Mouse (Mus musculus) kidney, adult 2 months (tissue): ENCODE measurements around the gene Nipa2. TPM values are rescaled to one million over a fixed set of nuclear protein-coding genes. Genes with fewer than 3 reads are reported as not detected.
"Not testable (repeated sequence)": the region's sequence is repeated elsewhere in the genome, so short reads cannot be mapped to it uniquely, and the experiment has no call there.

Experiments
- DNase-seq: peaks from one replicate; pipeline ENCODE4 v3.0.0; 2021
- H3K27ac ChIP-seq: fragments of 200-500 bp; 2 replicates; pipeline ENCODE4 v1.5.1; 2012; ENCODE audit warnings: low read depth, low read length, control low read depth, inconsistent platforms; ENCODE audit not compliant: insufficient read depth
- H3K27me3 ChIP-seq: fragments of 200-500 bp; replicated peaks from 2 replicates; pipeline ENCODE4 v1.6.1; 2012; ENCODE audit warnings: mild to moderate bottlenecking, moderate library complexity, low read length, inconsistent platforms; ENCODE audit not compliant: control insufficient read depth, insufficient read depth
- H3K36me3 ChIP-seq: fragments of 200-500 bp; 2 replicates; pipeline ENCODE4 v1.6.1; 2012; ENCODE audit warnings: mild to moderate bottlenecking, moderate library complexity, low read length, inconsistent platforms; ENCODE audit not compliant: control insufficient read depth, insufficient read depth
- H3K4me1 ChIP-seq: fragments of 200-500 bp; 2 replicates; pipeline ENCODE4 v1.6.1; 2011; ENCODE audit warnings: low read length; ENCODE audit not compliant: control insufficient read depth, insufficient read depth
- H3K4me3 ChIP-seq: fragments of 200-500 bp; 2 replicates; pipeline ENCODE4 v1.5.1; 2011; ENCODE audit warnings: mild to moderate bottlenecking, low read depth, low read length, control low read depth; ENCODE audit not compliant: insufficient read depth
- CTCF ChIP-seq: fragments of 200-500 bp; conservative IDR thresholded peaks from 2 replicates; pipeline ENCODE4 v1.5.1; 2011; ENCODE audit warnings: low read depth, mild to moderate bottlenecking, control low read depth, low read length, moderate library complexity, mixed read lengths; ENCODE audit not compliant: insufficient read depth, insufficient read length
- POLR2A ChIP-seq: fragments of 200-500 bp; IDR thresholded peaks from one replicate; pipeline ENCODE4 v1.6.1; 2011; ENCODE audit warnings: low read depth, low read length, control low read depth
- WGBS: fragments of 180-500 bp; shearing (Covaris S2); methylation state at CpG from one replicate; pipeline ENCODE4 v1.1.7; 2018; 5-methylcytosine and 5-hydroxymethylcytosine counted together
- polyA plus RNA-seq: library from polyadenylated mRNA; depleted of rRNA; stranded (reverse); fragments of >200 nt; gene quantifications from 2 replicates; pipeline ENCODE4 v1.2.3, GENCODE M21; 2012

Gene Nipa2
- polyA plus RNA-seq, 1 experiment = 10.3 TPM

DNA sequence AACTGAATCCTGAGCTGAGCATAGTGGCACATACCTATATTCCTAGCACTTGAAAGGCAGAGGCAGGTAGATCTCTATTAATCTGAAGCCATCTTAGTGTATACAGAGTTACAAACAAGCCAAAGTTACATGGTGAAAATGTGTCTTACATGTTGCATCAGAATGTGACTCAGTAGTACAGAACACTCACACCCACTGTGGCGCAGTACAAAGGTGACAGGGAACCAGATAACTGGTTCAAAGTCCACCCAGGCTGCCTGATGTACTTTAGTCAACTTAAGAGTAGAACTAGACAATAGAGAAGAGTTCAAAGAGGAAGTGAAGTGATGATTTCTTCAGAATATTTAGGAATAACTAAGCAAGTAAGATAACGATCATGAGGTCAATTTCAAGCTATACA, 27.3 kb downstream of the Nipa2 start:
- 87% methylated on average over 2 of the region's 2 CpGs for WGBS
- DNase-seq = no peak
- H3K4me3 ChIP-seq = no peak overlapping the region

GRCm38 (mm10) chr7:55928649-55929048, 33.6 kb downstream of the Nipa2 start:
- H3K27me3 ChIP-seq = no peaks in the 10 kb centered on the region
- H3K4me3 ChIP-seq = no peak overlapping the region
- 61% methylated on average over 2 of the region's 2 CpGs for WGBS
- H3K4me1 ChIP-seq = no peaks in the 10 kb centered on the region
- peaks cover 10% of the 10 kb centered on the region for H3K36me3 ChIP-seq
- peak; percentile 26 for DNase-seq
- H3K27ac ChIP-seq = no peak overlapping the region
- TF ChIP-seq POLR2A (no peak), CTCF (no peak)

More for the DNA sequence above, 27.3 kb downstream of the Nipa2 start:
- Histone ChIP-seq H3K4me1 (no peaks in the 10 kb centered on the region), H3K27ac (no peak overlapping the region), H3K27me3 (no peaks in the 10 kb centered on the region), H3K36me3 (peaks cover 2% of the 10 kb centered on the region)
- TF ChIP-seq POLR2A = no peak
- TF ChIP-seq CTCF = no peak

- TF ChIP-seq POLR2A = no peak
- TF ChIP-seq CTCF = no peak
- WGBS = 97% methylated on average over 4 of the region's 4 CpGs
- Histone ChIP-seq H3K36me3 (peaks cover 14% of the 10 kb centered on the region), H3K4me3 (no peak overlapping the region), H3K27me3 (no peaks in the 10 kb centered on the region), H3K27ac (no peak overlapping the region), H3K4me1 (no peaks in the 10 kb centered on the region)
- DNase-seq = no peak
Observed at GRCm38 (mm10) chr7:55927262-55927661, 35.0 kb downstream of the Nipa2 start.

- not testable (repeated sequence) for H3K27ac ChIP-seq, H3K27me3 ChIP-seq, DNase-seq, H3K4me3 ChIP-seq, H3K4me1 ChIP-seq
- 93% methylated on average over 11 of the region's 11 CpGs for WGBS
- H3K36me3 ChIP-seq = peaks cover 13% of the 10 kb centered on the region
Observed at GRCm38 (mm10) chr7:55918365-55918764, 43.9 kb downstream of the Nipa2 start.

- WGBS = 93% methylated on average over 5 of the region's 5 CpGs
- no peak for DNase-seq
- TF ChIP-seq POLR2A = no peak
- TF ChIP-seq CTCF = no peak
- Histone ChIP-seq H3K4me1 (peaks cover 7% of the 10 kb centered on the region; the same call in 1 of the 2 replicates), H3K36me3 (peaks cover 12% of the 10 kb centered on the region), H3K4me3 (no peak overlapping the region), H3K27me3 (no peaks in the 10 kb centered on the region), H3K27ac (peak overlapping the region; percentile 4; the same call in 1 of the 2 replicates)
Observed at GRCm38 (mm10) chr7:55912118-55912517, 50.2 kb downstream of the Nipa2 start.

DNA sequence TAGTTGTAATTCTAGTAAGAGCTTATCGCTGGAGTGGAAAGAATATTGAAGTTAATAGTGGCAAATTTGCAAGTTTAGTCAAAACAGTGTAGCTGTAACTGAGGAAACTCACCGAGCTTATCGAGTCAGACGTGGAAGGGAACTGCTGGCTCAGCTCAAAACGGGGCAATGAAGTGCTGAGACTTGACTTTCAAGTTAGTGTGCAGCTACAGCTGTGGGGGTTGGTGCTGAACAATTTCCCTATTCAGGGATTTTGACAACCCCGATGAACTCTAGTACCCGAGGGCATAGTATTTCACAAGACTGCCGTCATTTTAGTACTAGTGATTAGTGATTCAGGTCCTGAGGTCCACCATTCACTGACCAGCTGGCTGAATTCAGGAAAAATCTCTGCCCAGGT, 50.9 kb downstream of the Nipa2 start:
- Histone ChIP-seq H3K27me3 (no peaks in the 10 kb centered on the region), H3K36me3 (peaks cover 12% of the 10 kb centered on the region), H3K4me3 (no peak overlapping the region), H3K4me1 (peaks cover 7% of the 10 kb centered on the region; the same call in 1 of the 2 replicates), H3K27ac (peak overlapping the region; percentile 4)
- DNase-seq = peak; percentile 85
- TF ChIP-seq POLR2A (no peak), CTCF (no peak)
- WGBS = 44% methylated on average over 8 of the region's 8 CpGs

DNA sequence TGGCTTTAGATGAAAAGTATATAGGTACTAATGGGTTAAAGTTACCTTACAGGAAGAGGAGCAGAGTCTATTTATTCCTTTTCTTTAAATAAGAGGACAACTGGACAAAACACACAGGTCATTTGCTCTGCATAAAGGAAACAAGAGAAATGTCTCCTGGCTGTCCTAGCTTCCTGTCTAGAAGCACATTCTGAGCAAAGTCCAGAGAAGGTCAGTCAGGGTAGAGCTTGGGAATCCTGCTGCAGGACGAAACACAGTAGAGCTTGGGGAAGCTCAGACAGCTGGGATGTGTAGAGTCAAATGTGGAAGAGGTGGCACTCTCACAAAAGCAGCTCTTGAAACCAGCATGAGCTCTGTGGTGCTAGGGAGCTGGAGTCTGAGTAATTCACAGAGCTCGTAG, 51.9 kb downstream of the Nipa2 start:
- peaks cover 12% of the 10 kb centered on the region for H3K36me3 ChIP-seq
- peak overlapping the region; percentile 28; the same call in 1 of the 2 replicates for H3K27ac ChIP-seq
- no peak overlapping the region for H3K4me3 ChIP-seq
- H3K27me3 ChIP-seq = no peaks in the 10 kb centered on the region
- TF ChIP-seq POLR2A (no peak), CTCF (no peak)
- 39% methylated on average over 2 of the region's 2 CpGs for WGBS
- peak; percentile 68 for DNase-seq
- peaks cover 7% of the 10 kb centered on the region; the same call in 1 of the 2 replicates for H3K4me1 ChIP-seq
